In the genomic region with DNA sequence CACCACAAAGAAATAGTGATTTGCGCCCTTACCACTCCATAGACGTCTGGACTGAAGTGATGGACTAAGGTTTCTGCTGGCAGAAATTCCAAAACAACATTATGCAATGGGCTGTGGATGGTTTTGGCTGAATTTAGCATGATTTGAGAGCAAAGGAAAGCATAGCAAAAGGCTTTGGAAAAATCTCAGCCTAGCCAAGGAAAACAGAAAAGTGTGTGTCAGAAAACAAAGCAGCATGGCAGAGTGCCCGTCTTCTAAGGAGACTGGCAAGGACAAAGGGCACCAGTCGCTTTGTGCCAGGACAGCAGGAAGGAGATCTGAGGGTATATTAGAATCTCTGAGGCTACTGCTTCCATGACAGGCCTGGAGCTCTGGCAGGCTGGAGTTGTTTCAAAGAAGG, we compare ENCODE assay signal across 9 mouse cellular contexts. TPM values are rescaled to one million over a fixed set of nuclear protein-coding genes. Genes with fewer than 3 reads are reported as not detected.
A peak's percentile ranks its signal among the peaks of the same experiment; 100 is the strongest.
DNase-seq lines count a peak whose midpoint lies in the region; ATAC-seq lines count a peak whose summit lies in the region.
"Had no signal": no experiment of that assay in that cellular context is flagged by ENCODE, and none has a peak within 500 bp of the region (broad histone marks: within the 10 kb centered on the region; RNA-seq: fewer than 3 reads in every experiment).

No protein-coding gene starts in this region.

- no peak for ATAC-seq in heart, embryonic 11.5 days (replicated peaks; ENCODE audit: insufficient number of reproducible peaks, low FRiP score, low TSS enrichment)
- ATAC-seq in CD4-positive, CD25-positive, alpha-beta regulatory T cell, adult 4 months, result no peak

- H3K27ac ChIP-seq in heart, embryonic 11.5 days (ENCODE audit: low read depth, low read length), result no peak overlapping the region

- no peak overlapping the region for H3K9ac ChIP-seq in heart, embryonic 11.5 days (ENCODE audit: low read depth, low read length)

- H3K27me3 ChIP-seq in heart, embryonic 11.5 days (ENCODE audit: control insufficient read depth, insufficient read depth, low read length), result no peaks in the 10 kb centered on the region
- H3K27me3 ChIP-seq: megakaryocyte, embryonic 14.5 days had no signal

- no peak overlapping the region for H3K4me3 ChIP-seq in heart, embryonic 11.5 days (ENCODE audit: low read depth, low read length)
- H3K4me3 ChIP-seq: megakaryocyte, embryonic 14.5 days had no signal

- WGBS in heart, embryonic 11.5 days (ENCODE audit: insufficient replicate concordance), result 69% methylated on average over 4 of the region's 4 CpGs

- H3K9me3 ChIP-seq in heart, embryonic 11.5 days (replicated peaks; ENCODE audit: control insufficient read depth, low read length), result no peaks in the 10 kb centered on the region

- no peaks in the 10 kb centered on the region for H3K4me1 ChIP-seq in heart, embryonic 11.5 days (ENCODE audit: control insufficient read depth, insufficient read depth, low read length)
- H3K4me1 ChIP-seq: megakaryocyte, embryonic 14.5 days had no signal

- DNase-seq in heart, adult 8-10 months (ENCODE audit: low spot score), result peak; percentile 35
- peak; percentile 75 for DNase-seq in adrenal gland, postnatal 10 days
- peak; percentile 7 to 13 for DNase-seq in frontal cortex, postnatal 25 days (ENCODE audit: low spot score in 2 of 2)
- DNase-seq in left cerebral cortex, adult 18-20 months (ENCODE audit: low spot score in 2 of 2), result peak; percentile 25 to 33
- DNase-seq in thymus, postnatal 0 days (ENCODE audit: low spot score), result no peak
- DNase-seq in thymus, postnatal 14 days, result no peak

- no peaks in the 10 kb centered on the region for H3K36me3 ChIP-seq in heart, embryonic 11.5 days (ENCODE audit: control insufficient read depth, insufficient read depth, low read length)

- H3K4me2 ChIP-seq in heart, embryonic 11.5 days, result no peak overlapping the region

RNA-seq across cellular contexts. Expression of a gene that starts 17.9 kb away (rescaled TPM):
- total RNA-seq in heart, adult 8-10 months (2022), result not detected
- polyA plus RNA-seq in heart, embryonic 11.5 days (2014; fragmentation: Nextera tagmentation; extraction: Ambion mirVana), result 0.06 TPM in 1 of 2 replicates, not detected in the other
- total RNA-seq in adrenal gland, postnatal 10 days (2021), result not detected
- total RNA-seq in left cerebral cortex, adult 18-20 months (2021), result not detected
- not detected in 2 replicates for polyA plus RNA-seq in thymus, postnatal 0 days (2015; fragmentation: Nextera tagmentation; extraction: Ambion mirVana)
- not detected for polyA plus RNA-seq in CD4-positive, CD25-positive, alpha-beta regulatory T cell, adult 4 months (2017; shearing (Covaris generic))

RNA-seq across cellular contexts. Expression of a gene that starts 43.6 kb away (rescaled TPM):
- not detected for total RNA-seq in heart, adult 8-10 months (2022)
- polyA plus RNA-seq in heart, embryonic 11.5 days (2014; fragmentation: Nextera tagmentation; extraction: Ambion mirVana), result not detected in 2 replicates
- total RNA-seq in adrenal gland, postnatal 10 days (2021), result not detected
- total RNA-seq in left cerebral cortex, adult 18-20 months (2021), result not detected
- 0.58 and 0.59 TPM in 2 replicates for polyA plus RNA-seq in thymus, postnatal 0 days (2015; fragmentation: Nextera tagmentation; extraction: Ambion mirVana)
- polyA plus RNA-seq in CD4-positive, CD25-positive, alpha-beta regulatory T cell, adult 4 months (2017; shearing (Covaris generic)), result not detected

Comparison
In these comparisons a context has a peak if more than half of its experiments do, and no peak if none do; other contexts are left out.
1. DNase-seq: peak in heart, adult 8-10 months (single experiment), adrenal gland, postnatal 10 days (single experiment), frontal cortex, postnatal 25 days (2 of 2) and left cerebral cortex, adult 18-20 months (2 of 2); none in thymus, postnatal 0 days (single experiment) and thymus, postnatal 14 days (single experiment).